Mouse (Mus musculus): ENCODE results near the gene Mpig6b. TPM values are rescaled to one million over a fixed set of nuclear protein-coding genes. Genes with fewer than 3 reads are reported as not detected.
A peak's percentile ranks its signal among the peaks of the same experiment; 100 is the strongest.

Mpig6b gene
- polyA plus RNA-seq, 1 experiment from 2014 or later = 4.5 TPM

- no peak for ATAC-seq (ENCODE audit: low read depth)
- H3K36me3 ChIP-seq (ENCODE audit: control insufficient read depth, insufficient read depth) = no peaks in the 10 kb centered on the region
- peaks cover 36% of the 10 kb centered on the region for H3K4me1 ChIP-seq (ENCODE audit: control insufficient read depth, low read depth, low read length)
- no peak overlapping the region for H3K4me2 ChIP-seq (ENCODE audit: low read depth, low read length)
- no peak overlapping the region for H3K4me3 ChIP-seq (ENCODE audit: low read depth, low read length)
- no peaks in the 10 kb centered on the region for H3K9me3 ChIP-seq (replicated peaks; ENCODE audit: control insufficient read depth, low read length)
- no peak overlapping the region for H3K27ac ChIP-seq (ENCODE audit: low read length)
- WGBS (ENCODE audit: insufficient replicate concordance) = 39% methylated on average over 8 of the region's 10 CpGs
- no peak overlapping the region for H3K9ac ChIP-seq (ENCODE audit: low read depth, low read length)
- H3K27me3 ChIP-seq (ENCODE audit: control insufficient read depth, insufficient read depth, low read depth, low read length) = no peaks in the 10 kb centered on the region
Measured at GRCm38 (mm10) chr17:35024691-35025488, 41.1 kb downstream of the Mpig6b start.

DNA sequence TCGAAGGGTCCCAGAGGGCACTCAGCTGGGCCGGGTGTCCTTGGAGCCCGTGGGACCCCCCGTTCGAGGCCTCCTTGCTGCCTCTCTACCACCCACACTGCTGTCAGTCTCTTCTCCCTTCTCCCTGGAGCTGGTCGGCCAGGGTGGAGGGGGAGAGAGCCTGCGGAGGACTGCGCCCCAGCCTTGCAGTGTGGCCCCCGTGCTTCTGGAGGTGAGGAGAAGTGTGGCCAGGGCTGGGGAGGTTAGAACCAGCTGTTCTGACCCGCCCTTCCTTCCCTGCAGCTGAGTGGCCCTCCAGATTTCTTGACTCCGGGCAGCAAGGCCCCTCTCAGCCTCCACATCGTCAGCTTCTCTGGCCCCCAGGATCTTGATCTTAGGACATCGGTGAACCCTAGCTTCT is 41.7 kb downstream of the Mpig6b start:
- ATAC-seq (ENCODE audit: low read depth) = no peak
- WGBS (ENCODE audit: insufficient replicate concordance) = 47% methylated on average over 13 of the region's 13 CpGs
- no peaks in the 10 kb centered on the region for H3K9me3 ChIP-seq (replicated peaks; ENCODE audit: control insufficient read depth, low read length)
- no peaks in the 10 kb centered on the region for H3K36me3 ChIP-seq (ENCODE audit: control insufficient read depth, insufficient read depth)
- H3K4me3 ChIP-seq (ENCODE audit: low read depth, low read length) = no peak overlapping the region
- H3K4me2 ChIP-seq (ENCODE audit: low read depth, low read length) = no peak overlapping the region
- no peaks in the 10 kb centered on the region for H3K27me3 ChIP-seq (ENCODE audit: control insufficient read depth, insufficient read depth, low read depth, low read length)
- no peak overlapping the region for H3K9ac ChIP-seq (ENCODE audit: low read depth, low read length)
- H3K4me1 ChIP-seq (ENCODE audit: control insufficient read depth, low read depth, low read length) = peaks cover 36% of the 10 kb centered on the region
- no peak overlapping the region for H3K27ac ChIP-seq (ENCODE audit: low read length)

GRCm38 (mm10) chr17:35023756-35024155 is 42.2 kb downstream of the Mpig6b start:
- Histone ChIP-seq H3K9ac (ENCODE audit: low read depth, low read length) (no peak overlapping the region), H3K36me3 (ENCODE audit: control insufficient read depth, insufficient read depth) (no peaks in the 10 kb centered on the region), H3K4me3 (ENCODE audit: low read depth, low read length) (no peak overlapping the region), H3K4me1 (ENCODE audit: control insufficient read depth, low read depth, low read length) (peaks cover 36% of the 10 kb centered on the region), H3K27ac (ENCODE audit: low read length) (no peak overlapping the region), H3K27me3 (ENCODE audit: control insufficient read depth, insufficient read depth, low read depth, low read length) (no peaks in the 10 kb centered on the region), H3K4me2 (ENCODE audit: low read depth, low read length) (no peak overlapping the region), H3K9me3 (replicated peaks; ENCODE audit: control insufficient read depth, low read length) (no peaks in the 10 kb centered on the region)
- peak; percentile 38 for ATAC-seq (ENCODE audit: low read depth)
- 34% methylated on average over 4 of the region's 4 CpGs for WGBS (ENCODE audit: insufficient replicate concordance)

DNA sequence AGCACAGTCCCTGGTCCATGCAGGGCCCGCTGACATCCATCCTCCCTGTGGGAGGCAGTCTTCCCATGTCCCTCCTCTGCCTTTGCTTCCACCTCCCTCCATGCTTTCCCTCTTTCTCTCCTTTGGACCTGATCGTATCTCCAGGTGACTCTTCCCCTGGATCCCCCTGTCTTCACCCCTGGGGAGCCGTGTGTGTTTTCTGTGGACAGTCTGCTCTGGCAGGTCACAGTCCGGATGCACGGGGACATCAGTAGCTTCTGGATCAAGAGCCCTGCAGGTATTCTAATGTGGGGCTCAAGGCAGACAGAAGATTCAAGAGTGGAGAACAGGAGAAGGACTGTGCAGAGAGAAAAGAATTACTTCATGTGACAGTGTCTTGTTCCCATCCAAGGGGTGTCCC is 42.8 kb downstream of the Mpig6b start:
- H3K27ac ChIP-seq (ENCODE audit: low read length) = no peak overlapping the region
- H3K9ac ChIP-seq (ENCODE audit: low read depth, low read length) = no peak overlapping the region
- no peaks in the 10 kb centered on the region for H3K36me3 ChIP-seq (ENCODE audit: control insufficient read depth, insufficient read depth)
- WGBS (ENCODE audit: insufficient replicate concordance) = 83% methylated on average over 5 of the region's 5 CpGs
- ATAC-seq (ENCODE audit: low read depth) = no peak
- no peaks in the 10 kb centered on the region for H3K9me3 ChIP-seq (replicated peaks; ENCODE audit: control insufficient read depth, low read length)
- H3K4me1 ChIP-seq (ENCODE audit: control insufficient read depth, low read depth, low read length) = peaks cover 36% of the 10 kb centered on the region
- no peak overlapping the region for H3K4me3 ChIP-seq (ENCODE audit: low read depth, low read length)
- H3K27me3 ChIP-seq (ENCODE audit: control insufficient read depth, insufficient read depth, low read depth, low read length) = no peaks in the 10 kb centered on the region
- H3K4me2 ChIP-seq (ENCODE audit: low read depth, low read length) = no peak overlapping the region

DNA sequence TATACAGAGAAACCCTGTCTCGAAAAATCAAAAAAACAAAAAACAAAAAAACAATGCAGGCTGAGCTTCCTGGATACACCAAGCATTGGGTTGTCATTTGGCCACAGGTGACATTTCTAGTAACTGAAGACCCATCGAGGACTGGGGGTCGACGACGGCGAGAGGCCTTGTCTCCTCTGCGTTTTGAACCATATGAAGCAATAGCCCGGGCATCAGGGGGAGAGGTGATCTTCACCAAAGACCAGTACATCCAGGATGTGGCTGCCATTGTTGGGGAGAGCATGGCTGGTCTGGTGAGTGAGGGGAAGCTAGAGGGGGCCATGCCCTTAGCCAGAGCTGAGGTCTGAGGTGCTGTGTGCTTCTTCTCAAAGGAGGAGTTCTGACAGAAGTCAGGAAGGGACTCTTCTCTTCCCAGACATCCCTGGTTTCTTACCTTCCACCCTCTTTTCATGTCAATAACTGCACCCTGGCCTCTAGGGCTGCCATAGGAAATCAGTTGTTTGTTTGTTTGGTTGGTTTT is 43.4 kb downstream of the Mpig6b start:
- H3K27me3 ChIP-seq (ENCODE audit: control insufficient read depth, insufficient read depth, low read depth, low read length) = no peaks in the 10 kb centered on the region
- H3K4me1 ChIP-seq (ENCODE audit: control insufficient read depth, low read depth, low read length) = peaks cover 36% of the 10 kb centered on the region
- no peak overlapping the region; the same call in 1 of the 2 replicates for H3K27ac ChIP-seq (ENCODE audit: low read length)
- H3K9me3 ChIP-seq (replicated peaks; ENCODE audit: control insufficient read depth, low read length) = no peaks in the 10 kb centered on the region
- 78% methylated on average over 8 of the region's 8 CpGs for WGBS (ENCODE audit: insufficient replicate concordance)
- no peak overlapping the region for H3K4me3 ChIP-seq (ENCODE audit: low read depth, low read length)
- H3K36me3 ChIP-seq (ENCODE audit: control insufficient read depth, insufficient read depth) = no peaks in the 10 kb centered on the region
- ATAC-seq (ENCODE audit: low read depth) = no peak
- no peak overlapping the region for H3K4me2 ChIP-seq (ENCODE audit: low read depth, low read length)
- H3K9ac ChIP-seq (ENCODE audit: low read depth, low read length) = no peak overlapping the region

- Histone ChIP-seq H3K27ac (ENCODE audit: low read length) (peak overlapping the region; percentile 39), H3K27me3 (ENCODE audit: control insufficient read depth, insufficient read depth, low read depth, low read length) (no peaks in the 10 kb centered on the region), H3K36me3 (ENCODE audit: control insufficient read depth, insufficient read depth) (no peaks in the 10 kb centered on the region), H3K4me3 (ENCODE audit: low read depth, low read length) (no peak overlapping the region), H3K4me2 (ENCODE audit: low read depth, low read length) (peak overlapping the region; percentile 38), H3K4me1 (ENCODE audit: control insufficient read depth, low read depth, low read length) (peaks cover 31% of the 10 kb centered on the region), H3K9me3 (replicated peaks; ENCODE audit: control insufficient read depth, low read length) (no peaks in the 10 kb centered on the region), H3K9ac (ENCODE audit: low read depth, low read length) (no peak overlapping the region)
- peak; percentile 87 for ATAC-seq (ENCODE audit: low read depth)
- WGBS (ENCODE audit: insufficient replicate concordance) = 6% methylated on average over 6 of the region's 6 CpGs
Measured at GRCm38 (mm10) chr17:35021842-35022477, 44.0 kb downstream of the Mpig6b start.

- no peak overlapping the region for H3K9ac ChIP-seq (ENCODE audit: low read depth, low read length)
- no peak overlapping the region for H3K4me3 ChIP-seq (ENCODE audit: low read depth, low read length)
- H3K4me1 ChIP-seq (ENCODE audit: control insufficient read depth, low read depth, low read length) = peaks cover 34% of the 10 kb centered on the region
- H3K27ac ChIP-seq (ENCODE audit: low read length) = peak overlapping the region; percentile 39
- no peaks in the 10 kb centered on the region for H3K9me3 ChIP-seq (replicated peaks; ENCODE audit: control insufficient read depth, low read length)
- 11% methylated on average over 17 of the region's 17 CpGs for WGBS (ENCODE audit: insufficient replicate concordance)
- peaks cover 1% of the 10 kb centered on the region; the same call in 1 of the 2 replicates for H3K36me3 ChIP-seq (ENCODE audit: control insufficient read depth, insufficient read depth)
- H3K27me3 ChIP-seq (ENCODE audit: control insufficient read depth, insufficient read depth, low read depth, low read length) = no peaks in the 10 kb centered on the region
- peak overlapping the region; percentile 38 for H3K4me2 ChIP-seq (ENCODE audit: low read depth, low read length)
- peak; percentile 20; the same call in 1 of the 2 replicates for ATAC-seq (ENCODE audit: low read depth)
Measured at GRCm38 (mm10) chr17:35021163-35021808, 44.7 kb downstream of the Mpig6b start.

DNA sequence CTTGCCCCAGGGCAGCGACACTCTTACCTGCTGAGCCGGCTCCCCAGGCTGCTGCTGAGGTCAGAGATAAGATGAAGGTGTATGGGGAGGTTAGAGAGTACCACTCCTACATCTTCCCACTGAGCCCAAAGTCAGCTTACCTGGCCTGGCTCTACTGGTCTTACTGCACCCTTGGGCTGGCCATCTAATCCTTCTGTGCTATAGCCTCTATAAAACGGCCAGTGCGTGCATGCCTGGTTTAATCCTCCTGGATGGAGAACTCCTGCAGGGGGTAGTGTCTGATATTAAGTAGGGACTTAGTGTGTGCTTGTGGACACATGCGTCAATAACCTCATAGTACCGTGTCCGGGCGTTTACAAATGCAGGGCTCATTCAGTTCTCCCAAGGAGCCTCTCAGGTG is 45.4 kb downstream of the Mpig6b start:
- no peak for ATAC-seq (ENCODE audit: low read depth)
- Histone ChIP-seq H3K27me3 (ENCODE audit: control insufficient read depth, insufficient read depth, low read depth, low read length) (no peaks in the 10 kb centered on the region), H3K27ac (ENCODE audit: low read length) (no peak overlapping the region), H3K4me2 (ENCODE audit: low read depth, low read length) (no peak overlapping the region), H3K4me3 (ENCODE audit: low read depth, low read length) (no peak overlapping the region), H3K36me3 (ENCODE audit: control insufficient read depth, insufficient read depth) (peaks cover 8% of the 10 kb centered on the region), H3K9me3 (replicated peaks; ENCODE audit: control insufficient read depth, low read length) (no peaks in the 10 kb centered on the region), H3K4me1 (ENCODE audit: control insufficient read depth, low read depth, low read length) (peaks cover 36% of the 10 kb centered on the region), H3K9ac (ENCODE audit: low read depth, low read length) (no peak overlapping the region)
- WGBS (ENCODE audit: insufficient replicate concordance) = 80% methylated on average over 8 of the region's 8 CpGs
